Mouse (Mus musculus): ENCODE measurements at regions not wholly inside any gene's neighbourhood (a gene's known extent, or its start where the extent isn't known, plus 50 kb on each side); places are given as distances from the start of the nearest gene placed in this dataset.
A peak's percentile ranks its signal among the peaks of the same experiment; 100 is the strongest.

DNA sequence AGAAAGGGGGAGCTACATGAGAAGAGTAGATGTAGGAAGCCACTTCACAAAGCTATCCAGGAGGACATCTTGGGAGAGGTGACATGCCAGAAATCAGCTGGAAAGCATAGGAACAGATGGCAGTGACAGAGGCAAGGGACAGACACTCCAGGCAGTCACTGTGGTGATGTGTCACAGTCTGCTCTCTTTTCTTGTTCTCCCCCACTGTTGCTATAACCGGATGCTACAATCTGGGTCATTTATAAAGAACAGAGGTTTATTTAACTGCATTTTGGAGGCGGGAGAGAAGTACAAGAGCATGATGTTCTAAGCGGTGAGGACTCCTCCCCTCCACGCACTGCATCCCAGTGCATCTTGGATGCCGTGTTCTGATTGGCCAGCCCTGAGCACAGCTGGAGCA is 133.8 kb upstream of the Med13l start:
- no peak for DNase-seq (ENCODE audit: low spot score)

DNA sequence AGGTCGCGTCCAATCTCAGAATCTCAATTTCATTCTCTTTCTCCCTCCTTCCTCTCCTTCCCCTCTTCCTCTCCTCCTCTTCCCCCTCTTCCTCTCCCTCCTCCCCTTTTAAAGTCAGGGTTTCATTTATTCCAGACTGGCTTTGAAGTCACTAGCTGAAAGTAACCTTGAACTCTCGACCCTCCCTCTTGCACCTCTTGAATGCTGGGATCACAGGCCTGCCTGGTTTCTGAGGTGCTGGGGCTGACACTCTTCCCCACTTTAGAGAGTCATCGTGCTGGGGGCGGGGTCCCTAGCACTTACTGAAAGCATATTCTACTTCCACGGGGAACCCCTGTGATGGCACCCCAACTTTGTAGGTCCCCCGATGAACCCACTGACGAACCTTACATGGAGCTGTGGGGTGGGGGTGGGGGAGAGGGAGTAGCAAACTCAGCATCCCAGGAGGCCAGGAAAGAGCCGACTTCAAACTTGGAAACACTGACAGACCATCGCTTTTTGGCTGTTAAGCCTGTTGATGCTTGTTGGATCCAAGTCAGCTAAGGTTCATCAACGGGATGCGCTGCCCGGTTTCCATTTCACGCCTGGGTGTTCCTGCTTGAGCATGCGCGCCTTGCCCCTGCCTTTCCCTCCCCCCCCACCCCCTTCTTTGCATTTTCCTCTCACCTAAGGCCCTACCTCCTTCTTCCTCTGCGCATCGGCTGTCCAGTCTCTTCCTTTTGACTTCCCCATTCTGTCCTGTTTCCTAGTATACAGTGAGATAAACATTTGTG is 132.0 kb upstream of the Med13l start:
- no peak for DNase-seq (ENCODE audit: low spot score)

DNA sequence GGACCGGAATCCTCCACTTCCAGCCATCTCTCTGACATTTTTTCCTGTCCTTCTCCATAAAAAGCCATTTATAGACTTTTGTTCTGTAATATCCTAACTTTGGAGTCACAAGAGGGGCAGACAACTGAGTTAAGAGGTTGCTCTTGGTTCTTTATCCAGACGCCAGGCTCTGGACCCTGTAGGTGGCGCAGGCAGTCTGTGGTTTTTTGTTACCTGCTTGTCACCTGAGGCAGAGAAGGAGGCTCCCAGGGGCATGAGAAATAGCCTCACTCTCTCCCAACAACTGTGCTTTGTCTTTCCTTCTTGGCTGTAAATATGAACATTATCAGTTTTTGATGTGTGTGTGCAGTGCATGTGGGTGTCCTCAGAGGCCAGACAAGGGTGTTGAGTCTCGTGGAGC is 126.9 kb upstream of the Med13l start:
- DNase-seq (ENCODE audit: low spot score) = no peak

DNA sequence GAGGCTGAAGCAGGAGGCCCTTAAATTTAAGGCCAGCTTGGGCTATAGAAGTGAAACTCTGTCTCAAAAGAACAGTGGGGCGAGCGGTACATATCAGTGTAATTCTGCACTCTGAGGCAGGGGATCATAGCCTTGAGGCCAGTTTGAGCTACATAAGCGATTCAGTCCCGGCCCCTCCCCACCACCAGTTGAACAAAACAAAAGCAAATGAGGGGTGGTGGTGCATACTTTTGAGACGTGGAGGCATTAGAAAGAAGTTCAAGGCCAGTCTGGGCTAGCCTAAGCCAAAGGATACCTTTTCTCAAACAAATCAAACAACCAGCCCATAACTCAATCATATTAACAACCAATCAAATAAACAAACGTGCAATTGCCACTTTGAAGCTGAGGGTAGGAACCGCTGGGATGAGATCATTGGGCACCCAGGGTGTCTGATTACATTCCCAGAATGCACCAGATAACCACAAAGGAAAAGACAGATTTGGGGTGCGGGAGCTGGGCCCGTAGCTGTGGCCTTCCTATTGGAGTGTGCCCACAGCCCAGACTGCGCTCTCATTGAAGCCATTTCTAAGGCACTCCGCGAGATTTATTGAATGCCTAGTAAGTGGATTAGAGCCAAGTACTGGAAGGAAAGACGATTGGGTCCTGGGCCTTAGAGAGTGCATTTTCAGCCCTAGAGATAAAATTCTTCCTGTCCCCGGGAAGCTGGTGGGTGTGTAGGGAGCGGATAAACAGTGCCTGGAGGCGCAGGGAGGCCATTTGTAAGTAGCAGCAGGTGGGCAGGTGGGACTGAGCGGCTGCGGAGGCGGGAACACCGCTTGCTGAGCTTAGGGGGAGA is 125.5 kb upstream of the Med13l start:
- no peak for DNase-seq (ENCODE audit: low spot score)

DNA sequence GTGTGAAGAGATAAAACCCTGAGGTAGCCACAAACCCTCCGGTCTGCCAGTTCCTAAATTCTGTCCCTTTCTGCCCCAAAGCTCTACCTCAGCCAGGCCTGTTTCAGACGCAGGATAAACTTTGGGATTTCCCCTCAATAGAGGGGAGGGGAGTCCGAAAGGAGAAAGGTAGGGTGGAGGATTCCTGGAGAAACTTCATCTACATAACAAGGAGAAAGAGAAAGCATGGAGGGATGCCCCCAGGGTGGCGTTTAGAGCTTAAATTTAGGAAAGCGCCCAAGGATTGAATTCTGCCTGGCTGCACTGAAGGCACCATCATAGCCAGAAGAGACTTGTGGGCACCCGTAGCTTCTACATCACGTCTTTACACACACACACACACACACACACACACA is 124.9 kb upstream of the Med13l start:
- DNase-seq (ENCODE audit: low spot score) = no peak

DNA sequence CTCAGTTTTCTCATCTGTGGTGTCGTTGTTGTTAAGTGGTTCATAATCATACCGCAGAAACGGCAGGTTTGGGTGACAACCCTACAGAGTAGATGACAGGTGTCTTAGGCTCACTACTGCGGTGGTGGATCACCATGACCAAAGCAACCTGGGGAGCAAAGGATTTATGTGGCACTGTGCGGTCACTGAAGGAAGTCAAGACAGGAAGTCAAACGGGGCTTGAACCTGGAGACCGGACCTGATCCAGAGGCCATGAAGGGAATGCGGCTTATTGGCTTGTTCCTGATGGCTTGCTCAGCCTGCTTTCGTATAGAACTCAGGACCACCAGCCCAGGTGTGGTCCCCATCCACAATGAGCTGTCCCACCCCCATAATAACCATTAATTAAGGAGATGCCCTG is 124.4 kb upstream of the Med13l start:
- DNase-seq (ENCODE audit: low spot score) = no peak

DNA sequence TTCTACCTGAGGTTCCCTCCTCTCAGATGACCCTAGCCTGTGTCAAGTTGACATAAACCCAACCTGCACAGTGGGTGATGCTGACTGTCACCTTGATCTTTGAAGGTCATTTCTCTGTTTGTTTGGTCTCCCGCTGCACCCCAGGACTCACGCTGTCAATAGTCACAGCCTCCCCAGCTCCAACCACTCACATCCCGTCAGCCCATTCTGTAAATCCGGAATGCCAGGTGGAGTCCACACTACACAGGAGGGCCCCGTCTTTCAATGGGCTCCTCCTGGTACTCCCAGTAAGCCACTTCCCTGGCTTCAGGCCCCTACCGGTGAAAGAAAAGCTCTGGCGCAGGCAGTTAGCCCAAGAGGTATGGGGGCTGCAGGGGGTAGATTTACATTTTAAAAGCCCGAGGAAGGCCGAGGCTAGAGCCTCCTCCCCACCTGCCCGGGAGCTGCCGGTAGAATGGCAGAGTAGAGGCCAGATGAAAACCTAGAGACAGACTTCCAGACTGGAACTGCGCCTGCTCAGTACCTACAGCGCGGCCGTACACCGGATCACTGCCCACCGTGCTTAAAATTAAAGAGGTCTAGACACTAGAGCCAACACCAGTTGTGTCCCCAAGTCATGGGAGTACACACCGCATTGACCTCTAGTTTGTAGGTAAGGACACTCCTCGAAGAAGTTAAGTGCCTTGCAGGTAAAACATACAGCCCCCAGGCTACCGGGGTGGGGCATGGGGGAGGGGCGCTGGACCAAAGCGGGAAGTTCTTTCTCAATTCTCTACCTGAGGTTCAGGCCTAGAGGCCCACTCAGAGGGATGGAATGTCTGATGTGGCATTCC is 123.8 kb upstream of the Med13l start:
- DNase-seq (ENCODE audit: low spot score) = no peak

DNA sequence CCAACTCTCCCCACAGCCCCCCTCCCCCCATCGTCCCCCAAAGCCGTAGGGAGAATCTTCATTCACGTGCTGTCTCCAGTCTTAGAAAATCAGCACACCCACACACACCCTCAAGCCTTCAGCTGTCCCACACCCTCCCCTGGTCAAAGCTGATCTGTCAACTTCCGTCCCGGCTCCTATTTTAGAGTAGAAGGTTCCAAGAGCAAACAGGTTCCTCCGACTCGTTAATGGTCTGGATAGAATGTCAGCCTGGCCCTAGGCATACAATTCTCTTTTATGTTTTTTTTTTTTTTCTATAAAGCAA is 123.2 kb upstream of the Med13l start:
- no peak for DNase-seq (ENCODE audit: low spot score)

DNA sequence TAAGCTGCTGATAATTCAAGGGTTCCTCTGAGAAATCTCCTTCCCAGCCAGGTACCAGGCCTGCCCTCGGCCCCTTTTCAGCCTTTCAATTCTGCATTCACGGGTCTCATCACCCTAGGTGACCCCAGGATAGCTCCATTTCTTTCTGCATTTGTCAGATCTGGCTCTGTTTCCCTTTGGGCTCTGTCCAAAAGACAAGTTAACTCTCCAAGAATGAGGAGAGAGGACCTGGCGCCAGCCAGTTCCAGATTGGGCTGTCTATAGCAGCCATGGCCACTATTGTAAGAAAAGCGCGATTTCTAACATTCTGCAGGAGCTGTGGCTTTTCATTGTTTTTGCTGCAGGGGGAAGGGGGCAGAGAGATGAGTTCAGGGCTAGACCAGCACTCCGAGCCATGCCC is 122.5 kb upstream of the Med13l start:
- DNase-seq (ENCODE audit: low spot score) = no peak

DNA sequence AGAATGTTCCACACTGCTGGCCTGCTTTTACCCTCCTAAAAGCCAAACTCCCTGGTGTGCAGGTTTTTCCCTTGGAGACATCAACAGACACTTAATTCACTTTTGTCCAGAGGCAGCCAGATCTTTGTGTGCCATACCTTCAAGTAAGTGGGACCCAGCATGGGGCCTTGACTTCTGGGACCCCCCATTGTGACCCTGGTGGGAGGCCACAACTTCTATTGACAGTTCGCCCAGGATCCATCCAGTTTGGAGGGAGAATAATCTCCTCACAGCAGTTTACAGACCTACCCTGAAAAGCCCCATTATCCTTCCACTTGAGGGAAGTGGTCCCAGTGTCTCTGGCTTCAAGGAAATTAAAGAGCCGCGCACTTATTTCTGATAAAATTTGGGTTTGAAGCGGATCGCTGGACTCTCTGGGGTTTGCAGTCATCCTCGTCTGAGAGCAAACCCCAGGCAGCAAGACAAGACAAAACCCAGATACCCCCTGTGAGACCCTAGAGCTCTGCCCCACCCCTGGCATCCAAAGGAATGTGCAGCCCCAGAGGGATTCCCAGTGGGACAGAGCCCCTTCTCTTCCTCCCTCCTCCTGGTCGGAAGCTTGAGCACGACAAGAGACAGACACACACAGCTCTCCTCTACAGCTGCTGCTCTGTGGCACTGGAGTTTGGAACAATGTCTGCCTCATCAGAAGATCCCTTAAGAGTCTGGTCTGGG is 115.8 kb upstream of the Med13l start:
- no peak for DNase-seq (ENCODE audit: low spot score)

DNA sequence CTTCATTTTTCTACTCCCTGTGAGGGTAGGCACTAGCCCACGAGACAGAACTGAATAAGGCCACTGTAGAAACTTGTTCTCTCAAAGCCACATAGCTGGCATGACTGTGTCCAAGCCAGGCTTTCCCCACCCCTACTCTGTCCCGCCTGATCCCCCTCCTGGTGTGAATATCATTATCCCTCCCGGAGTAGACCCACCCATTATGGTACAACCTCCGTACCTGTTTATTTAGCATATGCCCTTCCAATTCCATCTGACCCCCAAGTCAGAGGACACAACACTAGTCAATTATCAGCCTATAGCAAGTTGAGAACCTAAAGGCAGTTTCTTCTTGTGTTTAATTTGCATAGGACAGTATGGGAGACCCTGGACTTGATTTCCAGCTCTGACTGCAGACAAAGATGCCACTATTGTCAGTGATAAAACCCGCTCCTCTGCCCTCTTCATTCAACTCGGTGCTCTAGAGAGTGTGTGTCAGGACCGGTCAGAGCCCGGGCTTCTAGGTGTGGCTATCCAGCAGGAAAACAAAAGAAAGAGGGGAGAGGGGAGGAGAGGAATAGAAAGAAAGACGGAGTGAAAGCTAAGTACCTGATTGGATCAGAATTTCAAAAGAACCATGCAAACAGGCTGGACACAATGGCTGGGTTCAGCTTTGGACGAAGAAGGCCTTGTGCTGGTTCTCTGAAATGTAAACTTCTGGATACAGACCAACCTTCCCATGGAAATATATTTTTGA is 115.1 kb upstream of the Med13l start:
- no peak for DNase-seq (ENCODE audit: low spot score)

DNA sequence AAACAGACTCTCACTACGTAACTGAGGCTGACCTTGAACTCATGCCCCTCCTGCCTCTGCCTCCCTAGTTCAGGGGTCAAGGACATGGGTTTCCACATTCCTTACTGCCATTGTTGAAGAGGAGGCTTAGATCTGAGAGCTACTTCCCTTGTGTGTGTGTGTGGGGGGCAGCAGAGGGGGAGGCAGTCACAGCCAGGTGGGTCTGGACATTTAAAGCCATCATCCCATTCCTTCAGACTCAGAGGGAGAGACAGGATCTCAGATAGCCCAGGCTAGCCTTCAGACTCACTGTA is 114.5 kb upstream of the Med13l start:
- no peak for DNase-seq (ENCODE audit: low spot score)

DNA sequence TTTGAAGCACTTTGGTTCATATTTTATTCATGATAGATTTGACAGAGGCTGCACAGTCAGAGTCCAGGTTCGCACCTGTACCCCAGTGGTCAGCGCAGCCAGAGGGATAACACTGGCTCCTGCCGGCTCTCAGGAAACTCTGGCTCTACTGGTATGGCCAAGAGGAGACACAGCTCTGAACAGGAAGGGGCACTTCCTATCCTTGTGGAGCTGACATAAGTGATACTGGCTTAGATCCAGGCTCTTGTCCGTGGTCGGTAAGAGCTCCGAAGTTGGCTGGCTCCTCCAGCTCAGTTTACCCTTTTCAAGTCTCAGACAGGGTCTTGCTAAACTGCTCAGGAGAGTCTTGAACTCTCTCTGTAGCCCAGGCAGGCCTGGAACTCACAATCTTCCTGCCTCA is 113.6 kb upstream of the Med13l start:
- no peak for DNase-seq (ENCODE audit: low spot score)

DNA sequence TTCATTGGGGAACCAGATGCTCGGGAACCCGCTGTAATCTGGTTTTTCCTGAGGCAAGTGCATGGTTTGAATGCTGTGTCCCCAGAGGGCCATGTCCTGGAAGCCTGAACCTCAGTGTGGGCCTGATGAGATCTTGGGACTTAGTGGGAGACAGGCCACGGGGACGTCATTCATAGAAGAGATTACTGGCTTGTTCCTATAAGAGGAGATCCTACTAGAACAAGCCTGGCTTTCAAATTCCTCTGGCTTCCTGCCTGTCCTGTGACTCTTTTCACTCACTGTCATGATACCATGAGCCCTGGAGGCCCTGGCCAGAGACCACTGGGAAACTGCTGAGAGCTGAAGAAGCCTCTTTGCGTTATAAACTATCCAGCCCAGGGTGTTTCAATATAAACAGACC is 113.1 kb upstream of the Med13l start:
- no peak for DNase-seq (ENCODE audit: low spot score)

DNA sequence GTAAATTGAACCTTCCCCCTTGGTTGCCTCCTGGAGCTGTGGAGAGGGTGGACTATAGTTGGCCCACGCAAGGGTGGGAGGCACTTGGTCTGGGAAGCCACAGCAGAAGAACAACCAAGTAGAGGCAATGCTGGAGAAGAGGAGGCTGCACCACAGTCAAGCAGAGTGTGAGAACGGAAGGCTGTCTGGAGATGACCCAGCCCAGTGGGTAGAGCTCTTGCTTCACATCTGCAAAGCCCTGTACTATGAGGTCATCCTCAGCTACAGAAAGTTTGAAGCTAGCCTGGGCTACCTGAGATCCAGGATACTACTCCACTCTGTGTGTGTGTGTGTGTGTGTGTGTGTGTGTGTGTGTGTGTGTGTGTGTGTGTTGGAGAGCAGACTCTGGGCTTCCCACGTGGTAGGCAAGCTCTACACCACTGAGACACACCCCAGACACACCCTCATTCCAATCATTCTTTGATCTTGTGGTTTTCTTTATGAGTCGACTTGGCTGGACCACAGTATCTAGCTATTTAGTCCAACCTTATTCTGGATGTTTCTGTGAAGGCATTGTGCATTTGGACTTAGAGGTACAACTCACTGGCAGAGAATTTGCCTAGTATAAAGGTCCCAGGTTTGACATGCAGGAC is 111.5 kb upstream of the Med13l start:
- DNase-seq (ENCODE audit: low spot score) = no peak

DNA sequence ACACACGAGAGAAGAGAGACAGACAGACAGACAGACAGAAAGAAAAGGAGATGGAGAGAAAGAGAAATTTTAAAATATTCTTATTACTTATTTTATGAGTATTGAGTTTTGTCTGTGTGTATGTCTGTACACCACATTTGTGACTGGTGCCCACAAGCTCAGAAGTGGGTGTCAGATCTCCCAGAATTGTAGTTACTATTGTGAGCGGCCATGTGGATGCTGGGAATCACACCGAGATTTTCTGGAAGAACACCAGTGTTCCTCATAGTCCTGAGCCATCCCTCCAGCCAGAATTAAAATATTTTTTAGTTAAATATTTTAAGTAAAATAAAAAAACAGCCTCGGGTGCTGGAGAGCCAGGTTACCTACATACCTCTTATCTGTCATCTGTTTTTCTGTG is 110.6 kb upstream of the Med13l start:
- no peak for DNase-seq (ENCODE audit: low spot score)

DNA sequence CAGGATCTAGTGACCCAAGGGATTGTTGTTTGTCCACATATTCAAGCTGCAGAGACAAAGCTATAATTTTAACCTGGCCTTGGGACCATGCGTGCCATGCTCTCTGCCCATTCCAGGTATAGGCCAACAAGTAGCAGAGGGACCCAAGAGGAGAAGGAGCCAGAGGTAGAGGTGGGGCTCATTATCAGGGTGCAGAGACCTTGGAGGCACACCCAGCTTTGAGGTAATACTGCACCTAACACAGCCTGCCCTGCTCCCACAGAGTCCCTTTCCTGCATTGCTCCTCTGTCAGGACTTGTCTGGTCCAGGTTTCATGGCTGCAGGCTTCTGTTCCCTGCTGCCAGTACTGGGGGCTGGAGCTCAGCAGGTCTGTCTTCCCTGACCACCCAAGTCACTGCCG is 108.4 kb upstream of the Med13l start:
- no peak for DNase-seq (ENCODE audit: low spot score)

DNA sequence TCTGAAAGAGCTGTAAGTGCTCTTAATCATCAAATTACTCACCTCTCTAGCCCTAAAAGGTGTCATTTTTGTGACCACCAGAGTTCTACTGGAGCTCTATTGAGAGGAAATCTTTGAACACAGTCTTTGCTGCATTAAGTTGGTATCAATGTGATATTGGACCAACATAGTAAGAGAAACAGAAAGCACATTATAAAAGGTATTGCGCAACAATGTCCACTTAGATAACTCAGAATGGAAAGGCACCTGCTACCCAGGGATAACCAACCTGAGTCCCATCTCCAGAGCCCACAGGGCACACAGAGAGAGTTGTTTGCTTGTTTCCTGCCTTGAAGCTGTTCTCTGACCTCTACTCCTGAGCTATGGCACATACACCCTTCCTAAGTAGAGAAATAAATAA is 106.4 kb upstream of the Med13l start:
- DNase-seq (ENCODE audit: low spot score) = no peak

DNA sequence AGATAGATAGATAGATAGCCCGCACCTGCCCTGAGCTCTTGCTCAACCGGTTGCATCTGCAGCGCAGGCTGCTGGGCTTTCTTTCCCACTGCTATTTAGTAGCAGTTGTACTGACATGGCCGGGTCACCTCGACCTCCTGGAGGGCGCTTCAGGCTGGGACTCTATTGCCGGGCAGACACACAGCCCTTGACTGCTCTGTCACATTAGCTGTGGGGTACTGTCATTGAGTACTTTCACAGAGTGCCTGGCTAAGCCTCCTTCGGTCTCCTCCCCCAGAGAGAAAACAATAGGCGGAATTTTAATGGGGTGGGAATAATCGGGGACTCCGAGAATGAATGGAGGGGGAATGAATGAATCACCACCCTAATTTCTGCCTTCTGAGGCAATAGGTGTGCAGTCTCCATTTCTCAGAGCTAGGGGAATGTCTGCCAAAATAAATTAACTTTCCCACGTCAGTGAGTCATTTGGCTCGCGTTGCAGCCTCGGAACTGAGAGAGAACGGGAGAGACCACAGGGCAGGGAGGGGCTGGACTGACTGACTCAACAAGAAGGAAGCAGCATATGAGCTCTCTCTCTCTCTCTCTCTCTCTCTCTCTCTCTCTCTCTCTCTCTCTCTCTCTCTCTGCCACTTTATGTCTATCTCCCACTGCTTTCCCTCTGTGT is 101.6 kb upstream of the Med13l start:
- peak; percentile 36 for DNase-seq (ENCODE audit: low spot score)

DNA sequence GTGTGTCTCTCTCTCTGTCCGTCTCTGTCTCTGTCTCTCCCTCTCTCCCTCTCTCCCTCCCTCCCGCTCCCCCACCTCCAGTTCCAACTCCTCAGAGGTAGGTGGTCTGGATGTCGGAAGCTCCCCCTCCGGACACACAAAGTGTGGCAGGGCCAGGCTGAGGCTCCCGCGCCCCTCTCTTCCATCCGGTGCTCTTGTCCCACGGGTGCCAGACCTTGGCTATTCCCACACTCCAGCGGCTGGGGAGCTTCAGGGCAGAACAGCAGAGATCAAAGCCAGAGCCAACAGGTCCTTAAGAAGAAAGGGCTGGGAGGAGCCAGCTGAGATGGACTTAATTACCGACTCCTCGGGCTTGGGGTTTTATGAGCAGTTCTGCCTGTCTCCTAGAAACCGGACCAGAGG is 101.1 kb upstream of the Med13l start:
- DNase-seq (ENCODE audit: low spot score) = peak; percentile 33

DNA sequence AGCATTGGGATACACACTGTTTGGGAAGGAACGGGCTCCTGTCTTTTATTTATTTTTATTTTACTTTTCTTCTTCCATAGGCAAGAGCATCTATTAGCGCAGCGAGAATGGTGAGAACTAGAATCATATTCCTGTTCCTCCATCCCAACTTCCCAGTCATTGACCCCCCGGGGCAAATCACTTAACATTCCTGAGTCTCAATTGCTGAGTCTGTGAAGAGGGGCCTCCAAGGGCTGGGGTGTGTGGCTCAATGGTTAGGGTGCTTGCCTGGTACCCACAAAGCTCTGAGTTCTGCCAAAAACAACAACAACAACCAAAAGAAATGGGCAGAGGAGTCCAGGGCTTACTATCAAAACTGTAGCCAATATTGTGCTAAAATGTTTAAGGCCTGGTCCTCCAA is 98.5 kb upstream of the Med13l start:
- DNase-seq (ENCODE audit: low spot score) = no peak
